Mouse (Mus musculus) mesoderm, embryonic 11.5 days (tissue): ENCODE measurements at regions not wholly inside any gene's neighbourhood (a gene's known extent, or its start where the extent isn't known, plus 50 kb on each side); places are given as distances from the start of the nearest gene placed in this dataset.

Source experiments
- DNase-seq: peaks from one replicate; pipeline ENCODE4 v3.0.0-alpha.2; 2012; ENCODE audit warnings: low read depth, low spot score

DNA sequence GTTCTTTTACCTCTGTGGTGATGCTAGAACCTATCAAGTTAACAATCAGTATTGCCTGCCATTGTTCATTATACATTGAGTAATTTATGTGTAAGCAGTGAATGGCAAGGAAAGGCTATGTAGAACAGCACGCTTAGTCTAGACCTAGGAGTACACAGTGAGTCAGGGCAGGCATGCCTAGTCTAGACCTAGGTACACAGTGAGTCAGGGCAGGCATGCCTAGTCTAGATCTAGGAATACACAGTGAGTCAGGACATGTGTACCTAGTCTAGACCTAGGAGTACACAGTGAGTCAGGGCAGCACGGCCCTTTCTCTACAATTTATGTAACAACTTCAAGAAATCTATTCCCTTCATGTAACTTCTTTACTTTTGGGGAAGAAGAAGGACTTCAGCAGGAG, 347.2 kb downstream of the Tmem232 start:
- no peak for DNase-seq

DNA sequence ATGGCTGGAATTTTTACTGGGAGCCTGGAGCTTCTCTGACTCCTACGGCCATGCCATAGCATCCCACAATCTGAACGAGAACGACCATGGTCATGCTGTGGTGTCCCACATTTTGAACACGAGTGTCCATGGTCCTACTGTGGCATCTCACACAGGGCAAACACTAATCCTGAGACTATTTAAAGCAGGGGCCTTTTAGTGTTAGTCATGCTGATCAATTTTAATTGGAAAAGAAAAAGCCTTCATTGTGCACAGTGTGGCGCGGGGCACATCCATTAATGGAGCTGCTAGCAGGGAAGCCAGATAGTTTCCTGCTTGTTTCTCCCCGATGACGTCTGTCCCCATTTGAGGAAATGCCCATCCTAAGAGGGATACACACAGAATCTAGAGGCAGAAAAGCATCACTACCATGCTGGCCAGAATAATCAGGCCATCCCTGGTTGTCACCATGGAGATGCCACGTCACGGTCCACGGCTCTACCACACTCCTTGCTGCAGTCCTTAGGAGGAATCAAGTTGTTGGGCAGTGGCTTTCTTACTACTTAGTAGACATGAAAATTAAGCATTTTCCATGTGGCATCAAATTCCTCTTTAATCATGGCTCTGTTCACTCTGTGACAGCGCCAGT, 348.0 kb downstream of the Tmem232 start:
- DNase-seq: no peak

DNA sequence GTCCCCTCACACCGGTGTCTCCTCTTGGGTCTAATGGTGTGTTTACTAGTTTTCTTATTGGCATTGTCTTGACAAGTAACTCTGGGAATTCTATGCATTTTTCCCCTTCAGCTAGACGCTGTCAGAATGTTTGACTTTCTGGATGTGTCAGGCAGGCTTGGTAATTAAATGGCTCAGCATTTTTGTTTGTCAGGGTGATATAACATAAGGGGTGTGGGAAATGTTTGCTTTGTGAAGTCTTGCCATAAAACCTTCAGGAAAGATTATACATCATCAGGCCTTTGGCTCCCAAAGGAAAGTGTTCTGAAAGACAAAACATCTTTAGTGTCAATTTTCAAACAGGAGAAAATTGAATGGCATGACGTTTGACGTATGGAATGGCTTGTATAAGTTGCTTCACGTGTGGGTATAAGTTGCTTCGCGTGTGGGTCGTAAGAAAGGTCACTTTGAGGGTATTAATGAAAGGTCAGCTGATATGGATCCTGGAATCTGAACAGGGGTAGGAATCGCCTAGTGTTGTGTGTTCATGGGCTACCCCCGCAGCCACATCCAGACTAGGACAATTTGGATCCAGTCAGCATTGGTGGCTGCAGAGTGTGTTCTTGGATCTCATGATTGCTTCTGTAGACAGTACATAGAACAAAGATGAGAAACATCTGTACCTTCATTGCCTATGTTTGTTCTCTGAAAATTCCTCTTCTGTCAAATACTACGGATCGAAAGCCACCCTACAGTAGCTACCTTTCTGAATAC, 349.6 kb downstream of the Tmem232 start:
- peak; percentile 30 for DNase-seq

GRCm38 (mm10) chr17:65181164-65181563, 345.3 kb upstream of the 4930583I09Rik start:
- DNase-seq: no peak

- DNase-seq: no peak
Observed at GRCm38 (mm10) chr17:65175770-65176169, 339.9 kb upstream of the 4930583I09Rik start.

DNA sequence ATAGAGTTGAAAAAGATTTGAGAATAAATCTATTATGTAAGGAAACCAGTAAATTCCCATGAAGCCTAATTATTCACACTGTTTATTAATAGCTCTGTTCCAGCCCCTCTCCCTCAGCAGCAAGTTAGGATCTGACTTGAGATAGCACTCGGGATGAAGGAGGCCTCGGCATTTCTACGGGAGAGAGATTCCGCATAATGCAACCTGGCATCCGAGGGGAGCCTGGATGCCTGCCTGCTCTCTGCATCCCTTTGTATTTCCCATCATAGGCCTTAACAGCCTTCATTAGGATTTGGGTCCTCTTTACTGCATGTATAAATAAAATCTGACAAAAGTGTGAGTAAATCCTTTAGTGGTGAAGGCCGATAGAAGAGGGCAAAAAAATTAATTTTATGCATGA, 338.2 kb upstream of the 4930583I09Rik start:
- DNase-seq: no peak

DNA sequence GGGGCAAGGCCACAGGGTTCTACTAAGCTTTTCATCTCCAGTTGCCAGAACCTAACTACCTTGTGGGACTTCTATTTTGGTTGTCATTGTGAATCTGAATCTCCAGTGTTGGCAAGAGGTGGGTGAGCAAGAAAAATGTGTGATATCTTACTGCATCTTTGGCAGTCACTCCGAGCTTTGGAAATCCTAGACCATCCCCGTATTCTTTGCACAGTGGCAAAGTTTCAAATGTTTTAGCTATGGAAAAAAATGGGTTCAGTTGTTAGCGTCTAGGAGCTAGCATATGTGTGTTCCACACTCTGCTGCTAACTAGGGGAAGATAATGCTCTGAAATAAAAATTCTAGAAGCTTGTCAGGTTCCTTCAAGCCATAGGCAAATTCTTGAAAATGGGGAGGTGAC, 337.4 kb upstream of the 4930583I09Rik start:
- DNase-seq: no peak

GRCm38 (mm10) chr17:65170691-65171090, 334.8 kb upstream of the 4930583I09Rik start:
- no peak for DNase-seq

DNA sequence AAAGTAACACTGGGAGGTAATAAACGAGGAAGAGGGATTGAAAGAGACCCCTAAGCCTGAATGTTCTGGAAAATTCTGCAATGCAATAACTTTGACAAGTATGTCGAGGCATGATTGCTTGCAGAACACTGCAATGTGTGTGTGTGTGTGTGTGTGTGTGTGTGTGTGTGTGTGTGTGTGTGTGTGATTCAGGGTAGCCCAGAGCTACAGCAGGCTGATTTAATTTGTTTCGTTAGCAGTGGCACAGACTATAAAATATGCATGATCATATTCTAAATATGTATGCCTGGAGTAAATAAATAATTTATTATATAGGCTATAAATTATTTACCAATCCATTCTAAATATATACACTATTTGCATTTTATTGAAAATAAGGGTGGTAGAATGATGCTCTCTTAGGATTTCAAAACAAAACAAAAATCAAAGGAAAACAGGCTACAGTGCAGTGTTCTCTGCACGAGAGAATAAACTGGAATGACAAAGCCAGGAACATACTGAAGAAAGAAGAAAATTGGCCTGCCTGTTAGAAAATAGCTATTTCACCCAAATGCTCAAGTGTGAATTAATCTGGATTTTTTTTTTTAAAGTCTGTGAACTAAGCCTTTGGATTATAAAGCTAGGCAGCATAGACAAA, 334.2 kb upstream of the 4930583I09Rik start:
- DNase-seq: no peak

- DNase-seq: no peak
Observed at GRCm38 (mm10) chr17:65146376-65146775, 310.5 kb upstream of the 4930583I09Rik start.

- no peak for DNase-seq
Observed at GRCm38 (mm10) chr17:65114651-65115050, 278.8 kb upstream of the 4930583I09Rik start.

DNA sequence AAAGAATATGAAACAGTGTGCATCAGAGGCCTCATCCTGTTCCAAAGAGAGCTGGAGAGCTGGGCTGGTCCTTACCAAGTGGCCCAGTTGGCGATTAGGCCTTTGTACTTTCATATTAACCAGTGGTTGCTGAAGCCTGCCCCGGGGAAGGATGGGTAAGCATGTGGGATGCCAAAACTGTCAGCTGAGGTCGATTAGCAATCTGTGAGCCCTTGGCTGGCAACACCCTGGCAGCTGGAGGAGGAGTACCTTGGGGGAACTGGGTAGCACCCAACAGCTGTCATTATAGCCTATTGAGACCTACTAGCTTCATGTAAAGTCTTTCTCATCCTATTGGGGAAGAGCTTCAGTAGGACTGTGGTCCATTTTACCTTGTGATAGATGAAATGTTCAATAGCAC, 277.2 kb upstream of the 4930583I09Rik start:
- no peak for DNase-seq

DNA sequence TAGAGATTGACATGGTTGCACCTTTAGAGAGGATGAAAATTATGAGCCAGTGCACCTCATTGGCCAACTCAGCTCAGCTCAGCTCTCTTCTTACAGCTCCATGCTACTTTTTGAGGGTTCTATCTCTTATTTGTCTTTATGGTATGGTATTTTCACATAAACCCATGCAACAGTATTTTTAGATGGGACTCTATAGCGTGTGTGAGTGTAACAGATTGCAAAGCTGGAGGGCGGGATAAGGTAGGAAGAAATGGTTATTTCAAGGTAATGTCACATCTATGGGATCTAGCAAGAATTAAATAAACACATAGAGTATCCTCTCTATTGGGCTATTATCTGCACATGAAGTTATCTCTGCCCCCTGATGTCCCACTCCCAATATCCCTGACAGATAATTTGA, 269.8 kb upstream of the 4930583I09Rik start:
- no peak for DNase-seq

- DNase-seq: no peak
Observed at GRCm38 (mm10) chr17:65101157-65101556, 265.3 kb upstream of the 4930583I09Rik start.

DNA sequence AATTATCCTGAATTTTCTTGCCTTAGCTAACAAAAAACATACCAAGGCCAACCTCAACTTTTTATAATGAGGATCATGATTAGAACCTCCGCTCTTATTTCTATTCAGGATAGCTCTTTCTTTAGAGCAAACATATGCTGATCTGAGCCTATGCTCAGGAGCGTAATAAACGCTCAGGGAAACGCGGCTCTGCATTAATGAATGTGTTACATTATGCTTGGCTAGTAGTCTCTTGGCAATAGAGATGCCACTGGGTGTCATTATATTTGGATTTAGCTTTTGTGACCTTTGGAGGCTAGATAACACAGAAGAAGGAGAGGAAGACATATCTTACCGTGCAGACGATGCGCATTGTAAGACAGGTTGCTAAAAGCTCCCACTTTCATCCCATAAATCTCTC, 246.4 kb upstream of the 4930583I09Rik start:
- no peak for DNase-seq

GRCm38 (mm10) chr17:65081779-65082086, 245.9 kb upstream of the 4930583I09Rik start:
- no peak for DNase-seq

DNA sequence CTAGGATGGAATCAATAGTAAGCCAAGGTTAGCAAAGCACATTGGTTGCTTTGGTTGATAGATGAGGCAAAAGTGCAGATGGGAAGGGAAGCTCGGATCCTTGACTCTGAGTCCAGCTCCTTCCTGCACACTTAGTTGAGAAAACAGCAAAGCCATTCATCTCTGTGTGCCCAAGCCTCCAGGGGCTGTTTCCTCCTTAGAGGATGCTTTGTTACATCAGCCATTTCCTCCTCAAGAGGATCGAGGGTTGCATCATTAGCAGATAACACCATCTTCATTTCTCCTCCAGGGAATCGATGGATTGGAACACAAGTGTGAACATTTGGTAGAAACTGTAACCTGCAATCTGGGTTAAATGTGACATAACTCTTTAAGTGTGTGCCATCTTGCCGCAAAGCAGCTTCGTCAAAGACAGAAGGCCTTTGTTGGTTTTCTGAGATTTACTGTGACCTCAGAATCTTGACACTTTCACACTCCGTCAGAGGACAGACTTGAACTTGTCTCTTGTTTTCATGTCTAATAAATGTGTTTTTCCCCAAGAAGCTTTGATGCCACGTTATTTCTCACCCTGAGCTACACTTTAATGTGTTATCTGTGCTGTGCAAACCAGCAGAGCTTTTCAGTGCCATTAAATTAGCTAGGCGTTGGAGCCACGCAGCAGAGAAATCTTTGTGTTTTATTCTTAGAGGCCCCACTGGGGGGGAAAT, 245.4 kb upstream of the 4930583I09Rik start:
- peak; percentile 17 for DNase-seq

- DNase-seq: no peak
Observed at GRCm38 (mm10) chr17:65074878-65075277, 239.0 kb upstream of the 4930583I09Rik start.

- DNase-seq: peak; percentile 27
Observed at GRCm38 (mm10) chr17:65071114-65071513, 235.2 kb upstream of the 4930583I09Rik start.

DNA sequence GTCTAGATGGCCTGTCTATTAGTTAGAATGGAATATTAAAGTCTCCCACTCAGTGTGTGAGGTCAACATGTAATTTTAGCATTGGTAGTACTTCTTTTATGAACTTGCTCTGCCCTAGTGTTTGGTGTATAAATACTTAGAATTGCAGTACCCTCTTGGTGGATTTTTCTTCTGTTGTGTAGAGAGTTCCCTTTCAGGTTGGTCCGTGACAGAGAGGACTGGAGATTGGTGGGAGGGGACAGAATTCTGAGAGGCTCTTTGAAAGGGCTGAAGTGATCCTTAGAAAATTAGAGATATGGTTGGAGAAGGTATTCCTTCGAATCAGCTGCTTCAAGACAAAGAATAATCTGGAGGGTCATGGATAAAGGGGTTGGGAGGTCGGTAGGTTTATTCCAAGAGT, 230.3 kb upstream of the 4930583I09Rik start:
- DNase-seq: no peak

DNA sequence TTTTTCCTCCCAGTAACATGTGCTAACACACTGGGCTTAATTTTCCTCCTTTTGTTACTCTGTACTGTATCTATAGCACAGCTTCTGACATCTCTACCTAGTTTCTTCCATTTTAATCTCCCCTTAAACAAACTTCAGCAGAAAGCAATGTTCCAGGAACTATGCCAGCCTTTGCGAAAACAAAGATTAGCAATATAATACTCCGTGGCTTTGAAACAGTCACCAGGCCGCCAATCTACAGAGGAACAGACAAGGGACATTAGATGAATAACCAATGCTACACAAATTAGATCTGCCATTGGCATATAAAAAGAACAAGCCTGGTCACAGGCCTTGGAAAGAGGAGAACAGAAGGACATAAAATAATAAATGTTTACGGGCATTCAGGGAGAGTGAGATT, 220.2 kb upstream of the 4930583I09Rik start:
- DNase-seq: no peak

DNA sequence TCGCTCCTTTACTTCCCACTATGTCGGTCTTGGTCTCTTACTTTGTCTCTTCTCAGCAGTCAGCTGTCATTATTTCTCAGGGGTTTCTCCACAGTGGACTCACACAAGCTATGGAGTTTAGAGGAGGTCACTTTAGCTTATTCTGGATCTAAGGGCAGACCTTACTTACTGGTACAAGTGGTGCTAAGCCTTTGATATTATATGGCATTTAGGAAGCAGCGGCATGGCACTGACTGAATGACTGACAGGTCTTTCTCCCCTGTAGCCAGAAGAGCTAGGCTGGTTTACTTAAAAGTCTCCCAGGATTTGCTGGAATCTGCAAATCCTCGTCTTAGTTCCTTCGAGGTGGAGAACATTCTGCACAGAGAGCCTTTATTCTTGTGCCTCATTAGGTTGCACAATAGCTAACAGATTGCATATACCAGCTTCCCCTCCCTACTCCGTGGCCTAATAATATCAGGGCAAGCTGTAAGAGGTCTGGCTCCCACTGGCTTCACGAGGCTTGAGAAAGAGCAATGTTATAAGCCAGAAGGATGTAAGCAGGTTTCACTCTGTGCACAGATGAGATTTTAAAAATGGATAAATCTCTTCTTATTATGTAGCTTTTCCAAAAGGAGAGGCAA, 214.1 kb upstream of the 4930583I09Rik start:
- no peak for DNase-seq
